Mouse (Mus musculus) erythroid progenitor cell, adult 5-6 weeks (primary cell): ENCODE results near the gene Timm29. TPM values are rescaled to one million over a fixed set of nuclear protein-coding genes. Genes with fewer than 3 reads are reported as not detected.
"Not testable (repeated sequence)": the region's sequence is repeated elsewhere in the genome, so short reads cannot be mapped to it uniquely, and the experiment has no call there.

Experiments used
- ATAC-seq: replicated peaks from 2 replicates; pipeline ENCODE4 v1.8.0; 2016; ENCODE audit warnings: moderate number of reproducible peaks, mild to moderate bottlenecking, moderate TSS enrichment, inconsistent platforms; ENCODE audit not compliant: poor library complexity, low FRiP score, severe bottlenecking
- total RNA-seq, 2 experiments: library from RNA; stranded (forward) in 1 of 2; stranded (reverse) in 1 of 2; fragments of 150-400 nt in 1 of 2; fragments of 186-747, 209-891 nt in 1 of 2; gene quantifications; 2 replicates each; pipeline versions ENCODE4 v1.2.3 to v1.2.4; 2015 to 2017; ENCODE audit warnings: low replicate concordance in 2 of 2

Gene Timm29
- total RNA-seq, 2 experiments from 2014 or later: 23.0 to 26.4 TPM

GRCm38 (mm10) chr9:21575253-21575652, 17.3 kb upstream of the Timm29 start:
- ATAC-seq: no peak

- ATAC-seq: no peak
Measured at GRCm38 (mm10) chr9:21576286-21576685, 16.2 kb upstream of the Timm29 start.

GRCm38 (mm10) chr9:21578226-21578625, 14.3 kb upstream of the Timm29 start:
- no peak for ATAC-seq

GRCm38 (mm10) chr9:21585401-21585800, 7.1 kb upstream of the Timm29 start:
- ATAC-seq: no peak

DNA sequence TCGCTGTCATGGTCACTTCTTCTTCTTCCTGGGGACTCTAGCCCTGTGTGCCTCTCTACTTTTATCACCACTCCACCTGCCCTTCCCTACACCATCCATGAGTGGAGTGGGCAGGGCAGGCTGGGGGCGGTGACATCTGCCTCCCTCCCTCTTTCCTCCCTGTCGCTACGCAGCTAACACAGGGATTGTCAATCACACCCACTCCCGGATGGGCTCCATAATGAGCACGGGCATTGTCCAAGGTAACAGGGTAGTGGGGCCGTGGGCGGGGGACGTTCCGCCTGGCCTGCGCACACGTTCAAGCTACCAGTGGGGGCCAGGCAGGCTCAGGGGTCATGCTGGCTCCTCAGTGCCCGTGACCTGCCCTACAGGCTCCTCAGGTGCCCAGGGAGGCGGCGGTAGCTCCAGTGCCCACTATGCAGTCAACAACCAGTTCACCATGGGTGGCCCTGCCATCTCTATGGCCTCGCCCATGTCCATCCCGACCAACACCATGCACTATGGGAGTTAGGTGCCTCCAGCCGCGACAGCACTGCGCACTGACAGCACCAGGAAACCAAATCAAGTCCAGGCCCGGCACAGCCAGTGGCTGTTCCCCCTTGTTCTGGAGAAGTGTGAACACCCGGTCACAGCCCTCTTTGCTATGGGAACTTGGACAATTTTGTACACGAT, 4.7 kb upstream of the Timm29 start:
- no peak for ATAC-seq

GRCm38 (mm10) chr9:21588350-21588749, 4.2 kb upstream of the Timm29 start:
- ATAC-seq: no peak

DNA sequence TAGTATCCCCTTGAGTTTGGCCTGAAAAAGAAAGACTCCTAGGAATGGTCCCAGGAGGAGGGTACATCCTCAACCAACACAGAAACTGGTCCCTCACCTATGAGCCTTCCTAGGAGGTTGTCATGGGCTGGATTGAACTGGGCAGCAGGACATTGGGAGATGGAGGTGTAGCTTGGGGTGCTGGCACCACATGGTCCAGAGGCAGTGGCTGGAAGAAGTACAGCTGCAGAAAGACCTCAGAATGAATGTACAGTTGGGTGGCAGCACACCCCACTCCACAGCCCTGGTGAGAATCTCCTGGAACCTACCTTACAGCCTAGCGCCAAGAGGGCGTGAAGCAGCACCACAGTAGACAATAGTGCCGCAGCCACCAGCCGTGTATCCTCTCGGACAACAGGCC, 3.0 kb upstream of the Timm29 start:
- no peak for ATAC-seq

- ATAC-seq: no peak
Measured at GRCm38 (mm10) chr9:21591127-21591830, 1.2 kb upstream of the Timm29 start.

DNA sequence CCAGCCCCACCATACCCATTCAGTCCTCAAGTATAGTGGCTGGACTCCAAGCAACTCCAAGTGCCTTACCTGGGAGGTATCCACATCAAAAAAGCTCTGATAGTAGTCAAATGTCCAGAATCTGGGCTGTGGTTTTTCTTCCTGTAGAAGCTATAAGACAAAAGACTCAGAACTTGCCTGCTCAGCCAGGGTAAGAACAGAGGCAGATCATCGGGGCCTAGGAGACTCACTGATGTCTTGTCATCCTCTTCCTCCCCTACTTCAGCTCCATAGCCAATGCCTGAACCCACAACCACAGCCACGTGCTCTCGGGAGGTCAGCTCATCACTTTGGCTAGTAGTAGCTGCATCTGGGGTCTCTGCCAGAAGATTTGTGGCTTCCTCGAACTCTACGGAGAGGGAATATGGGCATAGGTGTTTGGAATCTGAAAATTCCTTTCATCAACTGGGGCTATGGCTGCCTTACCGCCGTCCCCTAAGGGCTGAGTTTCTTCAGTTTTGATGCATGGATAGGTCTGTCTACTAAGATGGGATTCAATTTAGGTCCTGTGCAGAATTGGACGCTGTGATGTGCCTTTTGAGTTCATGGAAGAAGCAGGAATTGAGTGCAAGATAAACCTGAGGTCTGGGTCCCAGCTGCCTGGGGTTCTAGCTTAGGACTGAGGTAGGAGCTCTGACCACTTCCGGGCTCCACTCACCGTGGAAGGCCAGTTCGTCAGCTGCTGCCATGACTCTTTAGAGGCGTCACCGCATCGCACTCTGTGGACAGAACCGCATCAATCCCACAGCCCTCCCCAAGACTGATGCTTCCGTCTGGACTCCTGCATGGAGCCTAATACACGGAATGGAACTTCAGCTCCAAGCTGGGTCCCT, 455 bp upstream of the Timm29 start:
- ATAC-seq: peak; percentile 31

DNA sequence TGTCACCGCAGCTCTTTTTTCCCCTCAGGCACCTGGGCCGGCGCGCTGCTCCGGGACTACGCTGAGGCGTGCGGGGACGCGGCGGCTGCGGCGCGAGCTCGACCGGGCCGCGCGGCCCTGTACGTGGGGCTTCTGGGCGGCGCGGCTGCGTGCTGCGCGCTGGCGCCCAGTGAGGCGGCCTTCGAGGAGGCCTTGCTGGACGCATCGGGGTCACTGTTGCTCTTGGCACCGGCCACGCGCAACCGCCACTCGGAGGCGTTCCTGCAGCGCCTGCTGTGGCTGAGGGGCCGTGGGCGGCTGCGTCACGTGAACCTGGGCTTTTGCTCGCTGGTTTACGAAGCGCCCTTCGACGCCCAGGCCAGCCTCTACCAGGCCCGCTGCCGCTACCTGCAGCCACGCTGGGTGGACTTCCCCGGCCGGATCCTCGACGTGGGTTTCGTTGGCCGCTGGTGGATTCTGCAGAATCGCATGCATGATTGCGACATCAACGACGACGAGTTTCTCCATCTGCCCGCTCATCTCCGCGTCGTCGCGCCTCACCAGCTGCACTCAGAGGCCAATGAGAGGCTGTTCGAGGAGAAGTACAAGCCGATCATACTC, 700 bp downstream of the Timm29 start:
- peak; percentile 26 for ATAC-seq

GRCm38 (mm10) chr9:21594350-21594749, 1.8 kb downstream of the Timm29 start:
- ATAC-seq: not testable (repeated sequence)

- ATAC-seq: no peak
Measured at GRCm38 (mm10) chr9:21594838-21595237, 2.3 kb downstream of the Timm29 start.

DNA sequence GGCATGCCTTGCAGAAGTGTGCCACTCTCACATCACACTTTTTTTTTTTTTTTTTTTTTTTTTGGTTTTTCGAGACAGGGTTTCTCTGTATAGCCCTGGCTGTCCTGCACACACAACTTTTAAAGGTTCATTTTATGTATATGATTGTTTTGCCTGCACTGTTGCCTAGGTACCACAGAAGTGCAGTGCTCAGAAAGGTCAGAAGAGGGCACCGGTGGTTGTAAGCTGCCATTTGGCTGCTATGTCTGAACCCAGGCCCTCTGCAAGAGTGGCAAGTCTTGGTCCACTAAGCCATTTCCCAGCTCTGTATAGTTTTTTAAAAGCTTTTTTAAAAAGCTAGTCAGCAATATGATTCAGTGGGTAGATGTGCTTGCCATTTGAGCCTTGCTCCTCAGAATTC, 5.7 kb downstream of the Timm29 start:
- ATAC-seq: 0 out of 2 replicates have a peak, but pooled peaks have one; percentile 53

DNA sequence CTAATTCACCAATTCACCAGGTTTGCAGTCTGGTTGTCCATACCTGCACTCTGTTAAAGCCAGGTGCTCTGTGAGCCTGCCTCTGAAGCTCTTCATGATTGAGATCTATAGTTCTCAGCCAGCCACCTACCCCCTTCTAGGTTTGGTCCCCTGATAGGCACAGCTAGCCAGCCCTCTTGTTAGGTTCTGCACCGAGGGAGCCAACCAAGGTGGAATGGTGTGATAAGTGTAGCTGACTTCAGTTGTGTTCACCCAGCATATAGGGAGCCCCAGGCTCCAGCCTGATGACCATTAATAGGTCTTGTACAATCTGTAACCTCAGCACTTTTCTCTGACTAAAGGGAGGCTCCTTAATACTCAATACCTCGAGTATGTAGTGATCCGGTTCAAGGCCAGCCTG, 7.7 kb downstream of the Timm29 start:
- no peak; the same call in 1 of the 2 replicates for ATAC-seq

DNA sequence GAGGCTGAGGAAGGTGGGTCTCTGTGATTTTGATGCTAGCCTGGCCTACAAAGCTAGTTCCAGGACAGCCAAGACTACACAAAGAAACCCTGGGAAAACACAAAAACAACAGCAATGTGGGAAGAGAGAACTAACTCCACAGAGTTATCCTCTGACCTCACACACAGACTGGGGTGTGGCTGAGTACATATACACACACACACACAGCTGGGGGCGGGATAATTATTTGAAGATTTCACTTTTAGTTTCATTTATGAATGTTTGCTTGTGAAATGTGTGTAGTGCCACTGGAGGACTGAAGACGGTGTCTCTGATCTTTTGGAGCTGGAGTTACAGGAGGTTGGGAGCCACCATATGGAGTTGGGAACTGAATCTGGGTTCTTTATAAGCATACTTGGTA, 8.6 kb downstream of the Timm29 start:
- ATAC-seq: no peak

- ATAC-seq: peak; percentile 85
Measured at GRCm38 (mm10) chr9:21601722-21602399, 9.3 kb downstream of the Timm29 start.

DNA sequence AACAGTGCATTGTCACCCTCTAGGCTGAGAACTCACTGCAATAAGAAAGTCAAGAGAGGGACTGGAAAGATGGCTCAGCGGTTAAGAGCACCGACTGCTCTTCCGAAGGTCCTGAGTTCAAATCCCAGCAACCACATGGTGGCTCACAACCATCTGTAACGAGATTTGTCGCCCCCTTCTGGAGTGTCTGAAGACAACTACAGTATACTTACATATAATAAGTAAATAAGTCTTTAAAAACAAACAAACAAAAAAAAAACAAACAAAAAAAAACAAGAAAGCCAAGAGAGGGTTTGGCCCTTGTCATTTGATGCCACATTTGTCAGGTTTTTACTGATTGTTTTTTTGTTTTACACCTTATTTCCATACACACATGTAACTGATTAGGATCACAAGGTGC, 11.6 kb downstream of the Timm29 start:
- no peak for ATAC-seq

- no peak for ATAC-seq
Measured at GRCm38 (mm10) chr9:21605865-21606264, 13.3 kb downstream of the Timm29 start.

DNA sequence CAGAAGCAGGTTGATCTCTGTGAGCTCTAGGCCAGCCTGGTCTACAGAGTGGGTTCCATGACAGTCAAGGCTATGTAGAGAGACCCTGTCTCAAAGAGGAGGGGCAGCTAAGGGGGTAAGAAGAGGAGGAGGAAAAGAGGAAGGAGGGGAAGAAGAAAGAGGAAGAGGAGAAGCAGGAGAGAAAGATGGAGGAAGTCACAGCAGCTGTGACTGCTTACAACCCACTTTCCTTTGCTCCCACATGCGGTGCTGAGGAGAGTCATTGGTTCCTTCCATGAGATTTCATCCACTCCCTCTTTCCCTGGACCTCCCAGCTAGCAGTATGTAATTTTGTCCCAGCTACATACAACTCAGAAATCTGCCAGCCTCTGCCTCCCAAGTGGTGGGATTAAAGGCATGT, 14.1 kb downstream of the Timm29 start:
- no peak for ATAC-seq

- no peak for ATAC-seq
Measured at GRCm38 (mm10) chr9:21609861-21610260, 17.3 kb downstream of the Timm29 start.
